Mouse (Mus musculus) ES-E14 (cell line): ENCODE measurements around the gene Gtpbp8. TPM values are rescaled to one million over a fixed set of nuclear protein-coding genes. Genes with fewer than 3 reads are reported as not detected.
A peak's percentile ranks its signal among the peaks of the same experiment; 100 is the strongest.

Experiments
- DNase-seq: peaks from one replicate; pipeline ENCODE4 v3.0.0-alpha.2; 2013; ENCODE audit warnings: low read depth, low spot score
- H3K27ac ChIP-seq: 2 replicates; pipeline ENCODE4 v1.5.1; 2012; ENCODE audit warnings: low read depth, mild to moderate bottlenecking, low read length, moderate library complexity, mixed read lengths; ENCODE audit not compliant: poor library complexity, insufficient read depth, severe bottlenecking
- H3K36me3 ChIP-seq: 2 replicates; pipeline ENCODE4 v1.6.1; 2012; ENCODE audit warnings: mild to moderate bottlenecking, low read length, moderate library complexity, mixed read lengths; ENCODE audit not compliant: control insufficient read depth, poor library complexity, insufficient read depth, severe bottlenecking
- H3K4me1 ChIP-seq, 2 experiments: fragments of 150-350 bp in 1 of 2; sonication (generic) in 1 of 2; 2 replicates each; pipeline ENCODE4 v1.6.1; 2012; ENCODE audit warnings: low read length in 2 of 2, mild to moderate bottlenecking in 1 of 2, mixed read lengths in 1 of 2; ENCODE audit not compliant: control insufficient read depth in 2 of 2, insufficient read depth in 2 of 2, poor library complexity in 1 of 2
- H3K4me3 ChIP-seq, 2 experiments: fragments of 150-350 bp in 1 of 2; sonication (generic) in 1 of 2; 2 replicates each; pipeline ENCODE4 v1.5.1; 2012; ENCODE audit warnings: low read length in 2 of 2, low read depth in 1 of 2, mild to moderate bottlenecking in 1 of 2, mixed read lengths in 1 of 2; ENCODE audit not compliant: insufficient read depth in 1 of 2, poor library complexity in 1 of 2, severe bottlenecking in 1 of 2
- H3K9ac ChIP-seq: 2 replicates; pipeline ENCODE4 v1.6.1; 2012; ENCODE audit warnings: low read depth, mild to moderate bottlenecking, low read length, mixed read lengths; ENCODE audit not compliant: poor library complexity, insufficient read depth, severe bottlenecking
- H3K9me3 ChIP-seq: fragments of 150-350 bp; sonication (generic); 2 replicates; pipeline ENCODE4 v1.6.1; 2012; ENCODE audit warnings: low read depth, mild to moderate bottlenecking, low read length; ENCODE audit not compliant: control insufficient read depth, insufficient read depth
- CHD2 ChIP-seq: IDR thresholded peaks from 2 replicates; pipeline ENCODE4 v1.6.1; 2014; ENCODE audit warnings: mild to moderate bottlenecking, low read depth, low read length, inconsistent platforms
- HCFC1 ChIP-seq: IDR thresholded peaks from 2 replicates; pipeline ENCODE4 v1.6.1; 2012; ENCODE audit warnings: low read length, inconsistent platforms, borderline replicate concordance; ENCODE audit not compliant: insufficient read depth
- MAFK ChIP-seq: IDR thresholded peaks from 2 replicates; pipeline ENCODE4 v1.6.1; 2014; ENCODE audit warnings: mild to moderate bottlenecking, low read depth, low read length, inconsistent platforms; ENCODE audit not compliant: insufficient read depth
- ZC3H11A ChIP-seq: IDR thresholded peaks from 2 replicates; pipeline ENCODE4 v1.6.1; 2012; ENCODE audit warnings: low read depth, mild to moderate bottlenecking, inconsistent platforms, low read length, borderline replicate concordance
- ZNF384 ChIP-seq: IDR thresholded peaks from 2 replicates; pipeline ENCODE4 v1.6.1; 2012; ENCODE audit warnings: low read depth, low read length, inconsistent platforms
- in situ Hi-C, 2 experiments: fragments of 600-800 bp; cut with MboI; formaldehyde crosslinking; loops; one replicate each; pipeline ENCODE4 v1.15.1; 2025; ENCODE audit warnings: low sequenced_read_pairs in 2 of 2, inconsistent platforms in 1 of 2; ENCODE audit not compliant: unreplicated experiment in 2 of 2
- total RNA-seq: library from RNA; depleted of rRNA; stranded (reverse); fragments of 300-350 nt; gene quantifications from 2 replicates; pipeline ENCODE4 v1.2.3, GENCODE M21; 2012

Gtpbp8 gene
- total RNA-seq, 1 experiment = 8.7 TPM

DNA sequence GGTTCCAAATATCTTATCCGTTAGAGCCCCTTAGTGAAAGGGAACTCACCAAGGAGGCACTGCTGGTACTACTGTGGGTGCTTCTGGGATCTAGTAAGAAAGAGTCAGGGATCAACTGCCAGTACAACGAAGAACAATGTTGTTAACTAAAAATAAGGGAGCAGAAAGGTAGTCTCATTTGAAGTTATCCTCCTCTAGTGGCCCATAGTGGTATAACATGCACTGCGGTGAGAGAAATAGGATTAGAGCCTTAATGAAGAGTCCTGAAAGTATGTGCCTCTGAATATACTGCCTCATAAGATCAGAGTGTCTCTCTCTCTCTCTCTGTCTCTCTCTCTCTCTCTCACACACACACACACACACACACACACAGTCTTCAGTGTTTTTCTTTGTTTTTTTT lies 25.6 kb downstream of the Gtpbp8 start:
- H3K36me3 ChIP-seq = peaks cover 6% of the 10 kb centered on the region; the same call in 1 of the 2 replicates
- in situ Hi-C loops = no loop called here
- TF ChIP-seq HCFC1 = no peak
- TF ChIP-seq ZC3H11A = peak; percentile 28; the same call in 1 of the 2 replicates
- no peak for TF ChIP-seq ZNF384
- no peak for TF ChIP-seq CHD2
- peaks cover 2 to 6% of the 10 kb centered on the region in 2 experiments; a peak in 3 of 4 replicates for H3K4me1 ChIP-seq
- DNase-seq = peak; percentile 53
- H3K27ac ChIP-seq = no peak overlapping the region
- H3K9ac ChIP-seq = no peak overlapping the region
- no peak overlapping the region for H3K4me3 ChIP-seq
- no peaks in the 10 kb centered on the region for H3K9me3 ChIP-seq

DNA sequence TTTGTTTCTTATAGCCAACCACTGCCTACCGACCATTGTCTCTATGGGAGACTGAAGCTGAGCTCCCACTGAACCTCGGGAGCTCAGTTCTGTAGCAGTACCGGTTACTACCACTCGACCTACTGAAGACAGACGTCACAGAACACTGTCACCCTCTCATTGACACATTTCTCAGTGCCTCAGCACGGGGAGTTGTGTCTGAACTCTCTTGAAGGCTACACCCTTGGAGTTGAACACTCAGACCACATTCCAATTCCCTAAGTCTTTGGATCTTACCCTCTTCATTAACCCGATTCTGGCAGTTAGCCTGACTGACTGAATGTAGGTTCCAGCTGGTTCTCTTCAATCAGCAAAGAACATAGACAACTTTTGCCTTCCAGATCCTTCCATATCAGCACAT lies 26.8 kb downstream of the Gtpbp8 start:
- Histone ChIP-seq H3K9me3 (no peaks in the 10 kb centered on the region), H3K36me3 (peaks cover 6% of the 10 kb centered on the region; the same call in 1 of the 2 replicates), H3K4me3 (no peak overlapping the region), H3K4me1 (peaks cover 2 to 6% of the 10 kb centered on the region in 2 experiments; a peak in 3 of 4 replicates), H3K9ac (no peak overlapping the region), H3K27ac (no peak overlapping the region)
- DNase-seq = no peak
- TF ChIP-seq HCFC1 (no peak), CHD2 (no peak), MAFK (no peak), ZC3H11A (no peak), ZNF384 (no peak)
- in situ Hi-C loops = no loop called here

DNA sequence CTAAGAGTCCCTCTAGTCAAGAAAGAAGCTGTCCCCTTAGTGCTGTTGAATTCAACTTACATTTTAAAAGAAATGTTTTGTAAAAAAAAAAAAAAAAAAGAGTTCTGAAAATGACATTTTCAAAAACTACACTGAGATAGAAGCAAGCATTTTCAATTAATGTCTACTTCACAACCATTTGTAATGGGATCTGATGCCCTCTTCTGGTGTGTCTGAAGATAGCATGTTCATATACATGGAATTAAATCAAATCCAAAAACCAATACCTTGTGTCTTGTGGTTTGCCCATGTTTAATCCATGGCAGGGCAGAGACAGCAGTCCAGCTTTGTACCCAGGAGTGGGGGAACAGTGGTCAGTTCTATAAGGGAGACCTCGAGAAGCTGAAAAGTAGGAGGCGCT lies 28.3 kb downstream of the Gtpbp8 start:
- Histone ChIP-seq H3K4me1 (peaks cover 2 to 3% of the 10 kb centered on the region in 2 experiments; a peak in 2 of 4 replicates), H3K9me3 (no peaks in the 10 kb centered on the region), H3K4me3 (no peak overlapping the region), H3K9ac (no peak overlapping the region), H3K36me3 (peaks cover 6% of the 10 kb centered on the region; the same call in 1 of the 2 replicates), H3K27ac (no peak overlapping the region)
- in situ Hi-C loops = no loop called here
- TF ChIP-seq ZNF384 (no peak), ZC3H11A (no peak), CHD2 (no peak), MAFK (no peak), HCFC1 (no peak)
- DNase-seq = no peak

- Histone ChIP-seq H3K27ac (no peak overlapping the region), H3K9me3 (no peaks in the 10 kb centered on the region), H3K36me3 (peaks cover 6% of the 10 kb centered on the region; the same call in 1 of the 2 replicates), H3K4me1 (peaks cover 2 to 3% of the 10 kb centered on the region in 2 experiments; a peak in 2 of 4 replicates), H3K9ac (no peak overlapping the region), H3K4me3 (no peak overlapping the region)
- in situ Hi-C loops = no loop called here
- no peak for DNase-seq
- TF ChIP-seq ZC3H11A (no peak), ZNF384 (no peak), MAFK (no peak), CHD2 (no peak), HCFC1 (no peak)
Measured at GRCm38 (mm10) chr16:44717141-44717634, 29.0 kb downstream of the Gtpbp8 start.
